Mouse (Mus musculus): ENCODE results near the gene Mlip.
A peak's percentile ranks its signal among the peaks of the same experiment; 100 is the strongest.
"Not testable (repeated sequence)": the region's sequence is repeated elsewhere in the genome, so short reads cannot be mapped to it uniquely, and the experiment has no call there.

Gene Mlip

DNA sequence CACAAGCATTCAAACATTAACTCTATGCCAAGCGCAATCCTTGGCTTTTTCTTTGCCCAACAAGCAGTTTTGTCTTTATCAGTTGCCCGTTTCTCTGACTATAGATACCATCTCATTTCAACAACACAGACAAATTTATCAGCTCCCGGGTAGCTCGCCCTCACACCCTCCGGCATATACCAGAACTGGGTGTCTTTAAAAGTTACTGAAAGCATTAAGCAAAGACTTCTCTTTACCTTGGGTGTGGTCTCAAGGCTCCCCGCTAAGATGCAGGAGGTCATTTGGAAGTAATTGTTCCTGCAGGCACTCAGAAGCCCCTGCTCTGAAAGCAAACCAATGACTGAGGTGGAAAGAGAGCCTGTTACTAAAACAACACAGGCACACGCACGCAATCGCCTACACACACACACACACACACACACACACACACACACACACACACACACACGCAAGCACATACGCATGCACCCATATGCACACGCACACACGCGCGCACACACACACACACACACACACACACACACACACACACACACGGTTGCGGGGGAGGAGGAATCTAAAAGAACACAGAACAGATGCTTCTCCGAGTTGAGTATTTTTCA lies 101.2 kb downstream of the Mlip start:
- peak; percentile 59 for DNase-seq (ENCODE audit: low read depth, low spot score)

GRCm38 (mm10) chr9:77198250-77198649 lies 154.5 kb downstream of the Mlip start:
- DNase-seq (ENCODE audit: low read depth, low spot score) = no peak

- no peak for DNase-seq (ENCODE audit: low read depth, low spot score)
Observed at GRCm38 (mm10) chr9:77179486-77179885, 173.3 kb downstream of the Mlip start.

DNA sequence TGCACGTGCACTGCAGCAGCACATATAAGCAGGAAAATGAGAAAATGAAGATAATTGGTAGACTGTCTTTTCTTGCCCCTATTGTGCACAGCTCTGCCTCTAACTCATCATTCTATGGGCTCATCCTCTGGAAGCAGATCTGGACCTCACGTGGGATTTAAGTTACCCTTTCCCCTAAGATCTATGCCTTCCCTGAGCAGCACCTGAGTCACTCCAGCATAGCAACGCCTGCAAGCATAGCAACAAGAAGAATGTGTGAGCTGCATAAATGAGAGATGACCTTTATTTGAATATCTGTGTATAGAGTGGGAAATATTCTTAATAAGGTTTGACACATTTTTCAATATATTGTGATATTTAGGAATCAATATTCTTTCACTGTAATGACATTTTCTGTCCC lies 176.9 kb downstream of the Mlip start:
- no peak for DNase-seq (ENCODE audit: low read depth, low spot score)

GRCm38 (mm10) chr9:77172044-77172443 lies 180.7 kb downstream of the Mlip start:
- DNase-seq (ENCODE audit: low read depth, low spot score) = no peak

DNA sequence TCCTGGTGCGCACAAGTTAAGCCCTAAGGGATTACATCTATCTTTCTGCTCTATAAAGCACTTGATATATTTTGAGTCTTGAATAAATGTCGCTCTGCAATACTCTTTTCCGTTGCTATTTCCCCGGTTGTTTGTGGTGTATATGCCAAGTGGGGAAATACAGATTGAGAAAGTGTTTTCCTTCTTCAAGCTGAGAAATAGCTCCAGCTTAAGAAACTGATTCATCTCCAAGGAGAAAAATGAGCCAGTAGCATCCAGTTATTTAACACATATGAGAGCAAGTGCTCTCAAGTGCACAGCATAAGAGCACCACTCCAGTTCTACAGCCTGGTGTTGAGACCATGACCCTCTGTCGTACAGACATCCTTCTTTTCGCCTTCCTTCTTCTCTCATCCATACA lies 186.9 kb downstream of the Mlip start:
- no peak for DNase-seq (ENCODE audit: low read depth, low spot score)

GRCm38 (mm10) chr9:77161764-77162163 lies 191.0 kb downstream of the Mlip start:
- DNase-seq (ENCODE audit: low read depth, low spot score) = no peak

DNA sequence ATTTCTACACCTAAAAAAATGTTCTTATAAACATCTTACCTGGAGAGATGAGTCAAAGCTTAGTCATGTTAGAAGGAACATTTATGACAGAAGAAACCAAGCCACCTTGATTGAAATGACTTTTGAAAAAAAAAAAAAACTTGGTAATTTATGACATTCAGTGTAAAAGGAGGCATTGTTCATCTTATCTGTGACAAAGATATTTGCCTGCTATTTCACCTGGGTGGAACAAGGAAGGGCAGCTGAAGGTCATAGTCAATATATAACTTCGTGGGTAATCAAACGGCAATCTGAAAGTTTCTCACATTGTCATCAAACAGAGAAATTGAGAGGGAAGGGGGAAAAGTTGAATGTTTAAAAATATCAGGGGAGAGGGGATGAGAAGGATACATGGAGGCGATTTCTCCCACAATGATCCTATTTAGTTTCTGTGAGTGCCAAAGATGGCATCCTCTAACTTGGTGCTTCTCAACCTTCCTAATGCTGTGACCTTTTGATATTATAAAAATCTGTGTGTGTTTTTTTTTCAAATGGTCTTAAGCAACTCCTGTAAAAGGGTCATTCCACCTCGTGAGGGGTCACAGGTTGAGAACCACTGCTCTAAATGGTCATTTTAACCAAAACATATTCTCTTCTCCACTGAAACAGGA lies 192.4 kb downstream of the Mlip start:
- DNase-seq (ENCODE audit: low read depth, low spot score) = no peak

DNA sequence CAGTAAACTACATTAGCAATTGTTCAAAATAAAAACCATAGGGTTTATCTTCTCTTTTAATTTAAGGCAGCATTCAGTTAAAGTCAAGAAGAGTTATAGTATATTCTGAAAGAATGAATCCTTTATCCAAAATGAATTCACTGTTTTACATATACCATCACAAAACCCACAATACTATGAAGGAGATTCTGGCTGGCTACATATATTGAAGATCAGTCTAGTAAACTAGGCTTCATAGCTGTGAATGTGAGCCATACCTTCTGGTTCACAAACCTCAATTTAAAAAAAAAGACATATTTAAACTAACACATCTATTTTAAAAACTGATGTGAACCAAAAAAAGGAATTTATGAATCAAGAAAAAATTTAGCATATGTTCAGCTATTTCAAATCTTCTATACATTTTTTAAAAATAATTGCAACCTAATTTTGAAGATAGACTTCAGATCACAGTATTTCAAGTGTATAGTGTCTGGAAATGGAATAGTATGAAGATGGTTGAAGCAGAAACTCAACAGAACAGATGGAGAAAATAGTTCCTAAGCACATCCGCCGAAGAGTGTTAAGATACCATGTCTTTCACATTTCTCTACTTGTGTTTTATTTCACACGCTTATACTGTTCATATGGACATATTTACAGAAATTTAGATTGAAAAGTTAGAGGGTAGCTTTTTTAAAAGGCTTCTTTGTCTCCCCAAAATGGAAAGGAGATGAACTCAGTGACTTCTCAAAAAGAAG lies 204.1 kb downstream of the Mlip start:
- no peak for DNase-seq (ENCODE audit: low read depth, low spot score)

DNA sequence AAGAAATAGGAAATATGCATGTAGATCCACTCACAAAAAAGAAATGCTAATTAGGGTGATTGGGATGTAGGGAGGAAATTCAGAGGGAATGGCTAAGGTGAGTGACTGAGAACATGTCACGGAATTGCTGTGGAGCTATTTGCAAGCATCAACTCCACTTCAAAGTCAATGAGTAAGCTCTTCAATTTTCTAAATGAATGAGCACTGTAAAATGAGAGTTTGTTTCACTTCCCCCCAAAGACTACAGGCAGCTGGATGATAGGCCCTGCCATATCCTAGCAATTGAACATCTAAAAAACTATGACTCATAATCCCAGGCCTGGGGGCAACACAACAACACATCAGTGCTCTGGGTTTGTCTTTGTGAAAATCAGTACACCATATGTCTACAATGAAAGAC lies 233.0 kb downstream of the Mlip start:
- DNase-seq (ENCODE audit: low read depth, low spot score) = no peak

GRCm38 (mm10) chr9:77096886-77097285 lies 255.9 kb downstream of the Mlip start:
- no peak for DNase-seq (ENCODE audit: low read depth, low spot score)

DNA sequence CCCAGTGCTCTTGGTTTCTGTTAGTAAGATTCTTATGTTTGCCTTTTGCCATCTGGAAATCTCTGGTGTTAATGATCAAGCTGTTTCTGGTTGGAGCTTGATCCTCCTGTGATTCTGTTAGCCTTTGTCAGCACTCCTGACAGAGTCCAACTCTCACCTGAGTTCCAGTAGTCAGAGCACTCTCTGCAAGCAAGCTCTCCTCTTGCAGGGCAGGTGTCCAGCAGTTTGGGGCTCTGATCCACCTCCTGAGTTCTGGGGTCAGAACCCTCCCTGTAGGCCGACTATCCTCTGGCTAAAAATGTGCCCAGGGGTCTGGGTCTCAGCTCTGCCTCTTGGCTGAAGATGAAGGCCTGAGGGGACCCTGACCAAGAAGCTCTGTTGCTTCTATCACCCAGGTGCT lies 269.5 kb downstream of the Mlip start:
- not testable (repeated sequence) for DNase-seq (ENCODE audit: low read depth, low spot score)

- no peak for DNase-seq (ENCODE audit: low read depth, low spot score)
Observed at GRCm38 (mm10) chr9:77071676-77072075, 281.1 kb downstream of the Mlip start.

DNA sequence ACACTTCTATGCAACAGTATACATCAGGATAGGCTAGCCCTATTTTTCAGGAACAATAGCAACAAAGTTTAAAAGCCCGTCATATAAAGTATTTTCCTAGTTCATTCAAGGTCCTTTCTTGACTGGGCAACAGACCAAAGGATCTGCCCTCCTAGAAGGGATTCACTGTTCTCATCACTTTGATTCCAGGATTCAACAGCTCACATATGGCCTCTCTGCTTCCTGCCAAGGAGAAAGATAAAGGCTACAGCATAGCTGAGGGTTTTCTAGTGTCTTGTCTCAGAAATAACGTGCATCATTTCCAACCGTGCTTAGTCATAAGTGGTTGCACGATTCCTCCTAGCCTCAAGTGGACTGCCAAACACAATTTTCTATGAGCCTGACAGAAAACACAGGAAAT lies 296.2 kb downstream of the Mlip start:
- DNase-seq (ENCODE audit: low read depth, low spot score) = no peak

GRCm38 (mm10) chr9:77054426-77055193 lies 298.2 kb downstream of the Mlip start:
- DNase-seq (ENCODE audit: low read depth, low spot score) = no peak
